Mouse (Mus musculus) small intestine, adult 2 months (tissue): ENCODE data around the gene Cars2. TPM values are rescaled to one million over a fixed set of nuclear protein-coding genes. Genes with fewer than 3 reads are reported as not detected.
A peak's percentile ranks its signal among the peaks of the same experiment; 100 is the strongest.
"Not testable (repeated sequence)": the region's sequence is repeated elsewhere in the genome, so short reads cannot be mapped to it uniquely, and the experiment has no call there.

ENCODE experiments used
- H3K27ac ChIP-seq: fragments of 200-500 bp; 2 replicates; pipeline ENCODE4 v1.5.1; 2012; ENCODE audit warnings: low read depth, low read length, control low read depth, inconsistent platforms; ENCODE audit not compliant: insufficient read depth
- H3K27me3 ChIP-seq: fragments of 200-500 bp; 2 replicates; pipeline ENCODE4 v1.6.1; 2012; ENCODE audit warnings: mild to moderate bottlenecking, moderate library complexity, low read length, inconsistent platforms; ENCODE audit not compliant: control insufficient read depth, insufficient read depth
- H3K36me3 ChIP-seq: fragments of 200-500 bp; 2 replicates; pipeline ENCODE4 v1.6.1; 2012; ENCODE audit warnings: mild to moderate bottlenecking, low read length, control low read depth, inconsistent platforms; ENCODE audit not compliant: control insufficient read depth, insufficient read depth
- H3K4me1 ChIP-seq: fragments of 200-500 bp; 2 replicates; pipeline ENCODE4 v1.6.1; 2012; ENCODE audit warnings: low read length, inconsistent platforms, mixed read lengths; ENCODE audit not compliant: control insufficient read depth, insufficient read depth, insufficient read length
- H3K4me3 ChIP-seq: fragments of 200-500 bp; 2 replicates; pipeline ENCODE4 v1.5.1; 2012; ENCODE audit warnings: low read depth, mild to moderate bottlenecking, control low read depth, inconsistent platforms, low read length, moderate library complexity
- CTCF ChIP-seq: fragments of 200-500 bp; IDR thresholded peaks from 2 replicates; pipeline ENCODE4 v1.5.1; 2012; ENCODE audit warnings: low read depth, mild to moderate bottlenecking, control low read depth, inconsistent platforms, low read length, moderate library complexity, mixed read lengths; ENCODE audit not compliant: insufficient replicate concordance, insufficient read length; ENCODE audit errors: extremely low read depth
- POLR2A ChIP-seq: fragments of 200-500 bp; IDR thresholded peaks from 2 replicates; pipeline ENCODE4 v1.6.1; 2012; ENCODE audit warnings: low read depth, mild to moderate bottlenecking, control low read depth, inconsistent platforms, low read length, moderate library complexity
- WGBS: fragments of 180-500 bp; shearing (Covaris S2); methylation state at CpG from one replicate; pipeline ENCODE4 v1.1.7; 2018; 5-methylcytosine and 5-hydroxymethylcytosine counted together
- polyA plus RNA-seq: library from polyadenylated mRNA; depleted of rRNA; stranded (reverse); fragments of >200 nt; gene quantifications from 2 replicates; pipeline ENCODE4 v1.2.3, GENCODE M21; 2012

The Cars2 gene
- polyA plus RNA-seq, 1 experiment = 46.2 TPM

GRCm38 (mm10) chr8:11497017-11497990, 53.3 kb downstream of the Cars2 start, which contains the start of gene Naxd:
Naxd (plus strand) TSS chr8:11497506.
- peaks cover 15% of the 10 kb centered on the region; the same call in 1 of the 2 replicates for H3K4me1 ChIP-seq
- WGBS = 3% methylated on average over 73 of the region's 73 CpGs
- no peaks in the 10 kb centered on the region for H3K27me3 ChIP-seq
- TF ChIP-seq POLR2A (peak; percentile 54), CTCF (no peak)
- H3K4me3 ChIP-seq = peak within 1 kb of the TSS; percentile 87
- peak within 1 kb of the TSS; percentile 39 for H3K27ac ChIP-seq
- no peaks in the 10 kb centered on the region for H3K36me3 ChIP-seq

- H3K27ac ChIP-seq, H3K4me3 ChIP-seq, H3K36me3 ChIP-seq, H3K27me3 ChIP-seq, H3K4me1 ChIP-seq: not testable (repeated sequence)
- WGBS = 80% methylated on average over 2 of the region's 2 CpGs
Observed at GRCm38 (mm10) chr8:11492340-11492739, 58.2 kb downstream of the Cars2 start.

- Histone ChIP-seq H3K4me3 (no peak overlapping the region), H3K27ac (no peak overlapping the region), H3K27me3 (no peaks in the 10 kb centered on the region), H3K36me3 (no peaks in the 10 kb centered on the region), H3K4me1 (peaks cover 1% of the 10 kb centered on the region; the same call in 1 of the 2 replicates)
- TF ChIP-seq CTCF = no peak
- no peak for TF ChIP-seq POLR2A
- 46% methylated on average over 4 of the region's 4 CpGs for WGBS
Observed at GRCm38 (mm10) chr8:11487229-11487628, 63.4 kb downstream of the Cars2 start.

GRCm38 (mm10) chr8:11486142-11486541, 64.4 kb downstream of the Cars2 start:
- Histone ChIP-seq H3K27me3 (no peaks in the 10 kb centered on the region), H3K4me1 (peaks cover 7% of the 10 kb centered on the region; the same call in 1 of the 2 replicates), H3K27ac (no peak overlapping the region), H3K4me3 (no peak overlapping the region), H3K36me3 (no peaks in the 10 kb centered on the region)
- peak; percentile 88; the same call in 1 of the 2 replicates for TF ChIP-seq CTCF
- no peak for TF ChIP-seq POLR2A
- WGBS = 8% methylated on average over 7 of the region's 7 CpGs

- Histone ChIP-seq H3K36me3 (no peaks in the 10 kb centered on the region), H3K27ac (peak overlapping the region; percentile 68), H3K27me3 (no peaks in the 10 kb centered on the region), H3K4me3 (no peak overlapping the region), H3K4me1 (peaks cover 7% of the 10 kb centered on the region)
- WGBS = 59% methylated on average over 3 of the region's 3 CpGs
- TF ChIP-seq POLR2A = no peak
Observed at GRCm38 (mm10) chr8:11482537-11482936, 68.0 kb downstream of the Cars2 start.

GRCm38 (mm10) chr8:11481876-11482275, 68.7 kb downstream of the Cars2 start:
- no peak overlapping the region for H3K4me3 ChIP-seq
- no peaks in the 10 kb centered on the region for H3K27me3 ChIP-seq
- peaks cover 7% of the 10 kb centered on the region for H3K4me1 ChIP-seq
- H3K36me3 ChIP-seq = no peaks in the 10 kb centered on the region
- TF ChIP-seq POLR2A = no peak
- no peak for TF ChIP-seq CTCF
- 26% methylated on average over 3 of the region's 3 CpGs for WGBS
- peak overlapping the region; percentile 68 for H3K27ac ChIP-seq

GRCm38 (mm10) chr8:11479591-11479990, 71.0 kb downstream of the Cars2 start:
- no peak overlapping the region for H3K4me3 ChIP-seq
- 60% methylated on average over 14 of the region's 14 CpGs for WGBS
- no peaks in the 10 kb centered on the region for H3K36me3 ChIP-seq
- H3K27ac ChIP-seq = no peak overlapping the region
- peaks cover 16% of the 10 kb centered on the region for H3K4me1 ChIP-seq
- TF ChIP-seq CTCF (no peak), POLR2A (no peak)
- H3K27me3 ChIP-seq = no peaks in the 10 kb centered on the region
